Mouse (Mus musculus) MEL (cell line): ENCODE data around the gene Spns2. TPM values are rescaled to one million over a fixed set of nuclear protein-coding genes. Genes with fewer than 3 reads are reported as not detected.
A peak's percentile ranks its signal among the peaks of the same experiment; 100 is the strongest.

Experiments
- DNase-seq: peaks from one replicate; pipeline ENCODE4 v3.0.0; 2011; ENCODE audit warnings: low read depth, low spot score
- H3K27ac ChIP-seq: 2 replicates; pipeline ENCODE4 v1.5.1; 2012; ENCODE audit warnings: low read depth, mild to moderate bottlenecking, control low read depth, low read length, moderate library complexity; ENCODE audit not compliant: control insufficient read depth
- H3K27me3 ChIP-seq, 2 experiments: fragments of 150-350 bp in 1 of 2; sonication (generic) in 1 of 2; 2 replicates each; pipeline ENCODE4 v1.6.1; 2012; ENCODE audit warnings: low read length in 2 of 2, mild to moderate bottlenecking in 2 of 2, improper control_type of control experiment in 1 of 2, moderate library complexity in 1 of 2; ENCODE audit not compliant: insufficient read depth in 2 of 2, control insufficient read depth in 1 of 2
- H3K36me3 ChIP-seq, 2 experiments: 2 replicates each; pipeline ENCODE4 v1.6.1; 2012 to 2014; ENCODE audit warnings: low read length in 2 of 2, improper control_type of control experiment in 1 of 2, inconsistent platforms in 1 of 2, mild to moderate bottlenecking in 1 of 2; ENCODE audit not compliant: insufficient read depth in 2 of 2, control insufficient read depth in 1 of 2
- H3K4me1 ChIP-seq, 2 experiments: fragments of 150-350 bp in 1 of 2; sonication (generic) in 1 of 2; 2 replicates each; pipeline ENCODE4 v1.6.1; 2012; ENCODE audit warnings: low read length in 2 of 2, improper control_type of control experiment in 1 of 2, mild to moderate bottlenecking in 1 of 2; ENCODE audit not compliant: insufficient read depth in 2 of 2, control insufficient read depth in 1 of 2
- H3K4me3 ChIP-seq, 2 experiments: fragments of 150-350 bp in 1 of 2; sonication (generic) in 1 of 2; 2 replicates each; pipeline ENCODE4 v1.5.1; 2012; ENCODE audit warnings: low read depth in 2 of 2, low read length in 2 of 2, mild to moderate bottlenecking in 2 of 2, moderate library complexity in 2 of 2, control low read depth in 1 of 2, improper control_type of control experiment in 1 of 2; ENCODE audit not compliant: control insufficient read depth in 1 of 2, insufficient read depth in 1 of 2
- H3K79me2 ChIP-seq: 2 replicates; pipeline ENCODE4 v1.6.1; 2012; ENCODE audit warnings: mild to moderate bottlenecking, low read length, moderate library complexity; ENCODE audit not compliant: control insufficient read depth, poor library complexity, insufficient read depth
- H3K9ac ChIP-seq: 2 replicates; pipeline ENCODE4 v1.6.1; 2012; ENCODE audit warnings: low read depth, mild to moderate bottlenecking, control low read depth, low read length, moderate library complexity; ENCODE audit not compliant: control insufficient read depth, poor library complexity, severe bottlenecking
- H3K9me3 ChIP-seq: fragments of 150-350 bp; sonication (generic); replicated peaks from 2 replicates; pipeline ENCODE4 v1.6.1; 2012; ENCODE audit warnings: mild to moderate bottlenecking, low read length, improper control_type of control experiment, moderate library complexity; ENCODE audit not compliant: insufficient read depth
- BHLHE40 ChIP-seq: IDR thresholded peaks from 2 replicates; pipeline ENCODE4 v1.6.1; 2012; ENCODE audit warnings: low read depth, mild to moderate bottlenecking, inconsistent platforms, low read length, improper control_type of control experiment, borderline replicate concordance
- CTCF ChIP-seq, 3 experiments: IDR thresholded peaks in 2 of 3; conservative IDR thresholded peaks in 1 of 3; 2 replicates each; pipeline ENCODE4 v1.5.1; 2011 to 2012; ENCODE audit warnings: low read length in 3 of 3, low read depth in 2 of 3, mild to moderate bottlenecking in 2 of 3, improper control_type of control experiment in 1 of 3, inconsistent platforms in 1 of 3, mixed read lengths in 1 of 3, moderate library complexity in 1 of 3; ENCODE audit not compliant: control insufficient read depth in 1 of 3, insufficient read depth in 1 of 3, poor library complexity in 1 of 3, severe bottlenecking in 1 of 3
- EP300 ChIP-seq, 2 experiments: IDR thresholded peaks; 2 replicates each; pipeline ENCODE4 v1.6.1; 2011; ENCODE audit warnings: improper control_type of control experiment in 2 of 2, low read length in 2 of 2, low read depth in 1 of 2, mild to moderate bottlenecking in 1 of 2
- ETS1 ChIP-seq: IDR thresholded peaks from 2 replicates; pipeline ENCODE4 v1.6.1; 2012; ENCODE audit warnings: low read depth, mild to moderate bottlenecking, inconsistent platforms, low read length, improper control_type of control experiment, moderate library complexity
- GABPA ChIP-seq: IDR thresholded peaks from 2 replicates; pipeline ENCODE4 v1.6.1; 2012; ENCODE audit warnings: low read depth, mild to moderate bottlenecking, inconsistent platforms, low read length, improper control_type of control experiment, moderate library complexity
- HCFC1 ChIP-seq: IDR thresholded peaks from 2 replicates; pipeline ENCODE4 v1.6.1; 2012; ENCODE audit warnings: low read depth, mild to moderate bottlenecking, inconsistent platforms, low read length, improper control_type of control experiment, moderate library complexity
- JUND ChIP-seq: IDR thresholded peaks from 2 replicates; pipeline ENCODE4 v1.6.1; 2011; ENCODE audit warnings: low read depth, mild to moderate bottlenecking, improper control_type of control experiment, low read length
- MAFK ChIP-seq: IDR thresholded peaks from 2 replicates; pipeline ENCODE4 v1.6.1; 2011; ENCODE audit warnings: low read depth, mild to moderate bottlenecking, low read length, improper control_type of control experiment, borderline replicate concordance
- MAX ChIP-seq: IDR thresholded peaks from 2 replicates; pipeline ENCODE4 v1.6.1; 2011; ENCODE audit warnings: low read length, improper control_type of control experiment
- MAZ ChIP-seq: IDR thresholded peaks from 2 replicates; pipeline ENCODE4 v1.6.1; 2012; ENCODE audit warnings: low read depth, mild to moderate bottlenecking, inconsistent platforms, low read length, improper control_type of control experiment
- MEF2A ChIP-seq: IDR thresholded peaks from 2 replicates; pipeline ENCODE4 v1.6.1; 2014; ENCODE audit warnings: low read depth, mild to moderate bottlenecking, inconsistent platforms, low read length, improper control_type of control experiment; ENCODE audit not compliant: poor library complexity, insufficient replicate concordance, severe bottlenecking; ENCODE audit errors: extremely low read depth
- MYB ChIP-seq: IDR thresholded peaks from 2 replicates; pipeline ENCODE4 v1.6.1; 2011; ENCODE audit warnings: mild to moderate bottlenecking, low read depth, low read length, improper control_type of control experiment
- MYC ChIP-seq: IDR thresholded peaks from 2 replicates; pipeline ENCODE4 v1.6.1; 2011; ENCODE audit warnings: low read depth, mild to moderate bottlenecking, low read length, improper control_type of control experiment, moderate library complexity
- NRF1 ChIP-seq: IDR thresholded peaks from 2 replicates; pipeline ENCODE4 v1.6.1; 2014; ENCODE audit warnings: low read depth, mild to moderate bottlenecking, inconsistent platforms, low read length, improper control_type of control experiment, moderate library complexity; ENCODE audit not compliant: poor library complexity, insufficient read depth, severe bottlenecking
- POLR2A ChIP-seq, 2 experiments: IDR thresholded peaks; 2 replicates each; pipeline ENCODE4 v1.6.1; 2011 to 2012; ENCODE audit warnings: low read length in 2 of 2, mild to moderate bottlenecking in 2 of 2, control low read depth in 1 of 2, improper control_type of control experiment in 1 of 2, low read depth in 1 of 2, moderate library complexity in 1 of 2; ENCODE audit not compliant: control insufficient read depth in 1 of 2, insufficient read depth in 1 of 2, poor library complexity in 1 of 2
- POLR2AphosphoS2 ChIP-seq: IDR thresholded peaks from 2 replicates; pipeline ENCODE4 v1.6.1; 2011; ENCODE audit warnings: low read length, improper control_type of control experiment
- POLR2AphosphoS5 ChIP-seq: IDR thresholded peaks from 2 replicates; pipeline ENCODE4 v1.6.1; 2012; ENCODE audit warnings: low read depth, borderline replicate concordance, mild to moderate bottlenecking, inconsistent platforms, low read length, moderate library complexity, mixed read lengths
- RAD21 ChIP-seq: IDR thresholded peaks from 2 replicates; pipeline ENCODE4 v1.6.1; 2011; ENCODE audit warnings: mild to moderate bottlenecking, low read depth, low read length, improper control_type of control experiment
- SMC3 ChIP-seq: IDR thresholded peaks from 2 replicates; pipeline ENCODE4 v1.6.1; 2011; ENCODE audit warnings: low read depth, low read length, improper control_type of control experiment
- TCF12 ChIP-seq: IDR thresholded peaks from 2 replicates; pipeline ENCODE4 v1.6.1; 2014; ENCODE audit warnings: low read depth, mild to moderate bottlenecking, inconsistent platforms, low read length, improper control_type of control experiment, moderate library complexity
- UBTF ChIP-seq: IDR thresholded peaks from 2 replicates; pipeline ENCODE4 v1.6.1; 2012; ENCODE audit warnings: low read depth, mild to moderate bottlenecking, inconsistent platforms, low read length, improper control_type of control experiment, moderate library complexity, borderline replicate concordance; ENCODE audit not compliant: insufficient read depth
- USF1 ChIP-seq: IDR thresholded peaks from 2 replicates; pipeline ENCODE4 v1.6.1; 2014; ENCODE audit warnings: low read depth, mild to moderate bottlenecking, inconsistent platforms, low read length, improper control_type of control experiment, moderate library complexity
- USF2 ChIP-seq, 2 experiments: IDR thresholded peaks; 2 replicates each; pipeline ENCODE4 v1.6.1; 2011 to 2012; ENCODE audit warnings: improper control_type of control experiment in 2 of 2, low read length in 2 of 2, borderline replicate concordance in 1 of 2, inconsistent platforms in 1 of 2, low read depth in 1 of 2, mild to moderate bottlenecking in 1 of 2; ENCODE audit not compliant: insufficient read depth in 1 of 2
- ZKSCAN1 ChIP-seq: IDR thresholded peaks from 2 replicates; pipeline ENCODE4 v1.6.1; 2012; ENCODE audit warnings: low read depth, mild to moderate bottlenecking, inconsistent platforms, low read length, improper control_type of control experiment, moderate library complexity
- ZNF384 ChIP-seq: IDR thresholded peaks from 2 replicates; pipeline ENCODE4 v1.6.1; 2012; ENCODE audit warnings: low read depth, mild to moderate bottlenecking, inconsistent platforms, low read length, improper control_type of control experiment
- polyA plus RNA-seq, 2 experiments: library from polyadenylated mRNA; stranded (reverse) in 1 of 2; unstranded in 1 of 2; fragments of >175 nt in 1 of 2; fragments of >200 nt in 1 of 2; gene quantifications; 2 replicates each; pipeline versions ENCODE4 v1.2.1 to v1.2.4; 2012; ENCODE audit warnings: low replicate concordance in 2 of 2, low read depth in 1 of 2; ENCODE audit not compliant: insufficient read length in 2 of 2, insufficient read depth in 1 of 2, missing spikeins in 1 of 2
- total RNA-seq: library from RNA; depleted of rRNA; stranded (reverse); fragments of 300-350 nt; gene quantifications from 2 replicates; pipeline ENCODE4 v1.2.3, GENCODE M21; 2012

The Spns2 gene
- total and polyA plus RNA-seq, 3 experiments = 0.58 to 3.0 TPM; not detected in 1

GRCm38 (mm10) chr11:72471381-72471780 is 18.3 kb downstream of the Spns2 start:
- no peak for TF ChIP-seq MAZ
- no peak for TF ChIP-seq SMC3
- no peak for TF ChIP-seq POLR2AphosphoS5
- peaks cover 24 to 61% of the 10 kb centered on the region in 2 experiments for H3K4me1 ChIP-seq
- H3K9ac ChIP-seq = no peak overlapping the region
- no peaks in the 10 kb centered on the region for H3K9me3 ChIP-seq
- H3K27me3 ChIP-seq = no peaks in the 10 kb centered on the region
- no peak overlapping the region for H3K4me3 ChIP-seq
- DNase-seq = no peak
- H3K27ac ChIP-seq = no peak overlapping the region
- H3K79me2 ChIP-seq = no peaks in the 10 kb centered on the region
- peaks cover 0 to 34% of the 10 kb centered on the region in 2 experiments; a peak in 2 of 4 replicates for H3K36me3 ChIP-seq

GRCm38 (mm10) chr11:72470004-72470403 is 19.7 kb downstream of the Spns2 start:
- Histone ChIP-seq H3K9me3 (no peaks in the 10 kb centered on the region), H3K36me3 (peaks cover 0 to 27% of the 10 kb centered on the region in 2 experiments; a peak in 2 of 4 replicates), H3K27me3 (no peaks in the 10 kb centered on the region), H3K79me2 (no peaks in the 10 kb centered on the region), H3K4me3 (no peak overlapping the region), H3K9ac (no peak overlapping the region), H3K27ac (no peak overlapping the region), H3K4me1 (peaks cover 16 to 54% of the 10 kb centered on the region in 2 experiments)
- TF ChIP-seq MAX (no peak), NRF1 (no peak), USF1 (no peak), MEF2A (no peak), MYB (no peak), BHLHE40 (no peak)
- DNase-seq = no peak

- Histone ChIP-seq H3K9ac (no peak overlapping the region; the same call in 1 of the 2 replicates), H3K27me3 (no peaks in the 10 kb centered on the region), H3K4me1 (peaks cover 11 to 46% of the 10 kb centered on the region in 2 experiments), H3K4me3 (no peak overlapping the region), H3K9me3 (no peaks in the 10 kb centered on the region), H3K79me2 (no peaks in the 10 kb centered on the region), H3K27ac (no peak overlapping the region), H3K36me3 (peaks cover 0 to 21% of the 10 kb centered on the region in 2 experiments; a peak in 2 of 4 replicates)
- DNase-seq = peak; percentile 71
- TF ChIP-seq CTCF (IDR thresholded peaks at IDR 0.05 in 2 of 3, conservative IDR thresholded peaks at IDR 0.05 in 1 of 3; ENCODE audit: control insufficient read depth in 1 of 3, insufficient read depth in 1 of 3, low read depth in 2 of 3, low read length in 3 of 3, poor library complexity in 1 of 3, severe bottlenecking in 1 of 3) (no peak), MAZ (no peak), ZKSCAN1 (no peak), GABPA (no peak), MAFK (no peak), MYC (no peak), POLR2AphosphoS2 (no peak), RAD21 (no peak), HCFC1 (no peak), EP300 (IDR thresholded peaks at IDR 0.05; ENCODE audit: low read depth in 1 of 2, low read length in 2 of 2) (no peak), ZNF384 (no peak), USF2 (IDR thresholded peaks at IDR 0.05; ENCODE audit: borderline replicate concordance in 1 of 2, insufficient read depth in 1 of 2, low read depth in 1 of 2, low read length in 2 of 2) (no peak), UBTF (no peak), POLR2A (IDR thresholded peaks at IDR 0.05; ENCODE audit: control insufficient read depth in 1 of 2, insufficient read depth in 1 of 2, low read depth in 1 of 2, low read length in 2 of 2, poor library complexity in 1 of 2) (no peak), JUND (no peak), ETS1 (no peak), TCF12 (no peak)
These were observed 20.5 kb downstream of the Spns2 start for GRCm38 (mm10) chr11:72469217-72469616.
